Mouse (Mus musculus): ENCODE data around the gene Lhpp.

- TF ChIP-seq CEBPB (IDR thresholded peaks at IDR 0.05; ENCODE audit: insufficient read depth, poor library complexity, severe bottlenecking) (no peak), USF1 (IDR thresholded peaks at IDR 0.05; ENCODE audit: low read depth) (no peak), MAX (IDR thresholded peaks at IDR 0.05; ENCODE audit: low read depth) (no peak), POLR2A (IDR thresholded peaks at IDR 0.05; ENCODE audit: insufficient read length, low read depth) (no peak)
These were observed 5.7 kb upstream of the Lhpp start for GRCm38 (mm10) chr7:132604720-132605119.

All from myocyte (in vitro differentiated cells).